Mouse (Mus musculus) cerebellum, adult 2 months (tissue): ENCODE results near the gene Keap1. TPM values are rescaled to one million over a fixed set of nuclear protein-coding genes. Genes with fewer than 3 reads are reported as not detected.
"Not testable (repeated sequence)": the region's sequence is repeated elsewhere in the genome, so short reads cannot be mapped to it uniquely, and the experiment has no call there.

Experiments used
- DNase-seq, 2 experiments: peaks; one replicate each; pipeline ENCODE4 v3.0.0; 2021
- H3K27ac ChIP-seq: fragments of 200-500 bp; 2 replicates; pipeline ENCODE4 v1.5.1; 2012; ENCODE audit warnings: low read length, control low read depth, inconsistent platforms; ENCODE audit not compliant: insufficient read depth
- H3K27me3 ChIP-seq: fragments of 200-500 bp; 2 replicates; pipeline ENCODE4 v1.6.1; 2012; ENCODE audit warnings: inconsistent platforms, mild to moderate bottlenecking, low read length, moderate library complexity; ENCODE audit not compliant: control insufficient read depth, insufficient read depth
- H3K4me1 ChIP-seq: fragments of 200-500 bp; 2 replicates; pipeline ENCODE4 v1.6.1; 2011; ENCODE audit warnings: low read length; ENCODE audit not compliant: control insufficient read depth, insufficient read depth
- H3K4me3 ChIP-seq: fragments of 200-500 bp; replicated peaks from 2 replicates; pipeline ENCODE3; 2011; ENCODE audit warnings: mild to moderate bottlenecking, low read depth, low read length, control low read depth; ENCODE audit not compliant: insufficient read depth
- CTCF ChIP-seq: fragments of 200-500 bp; IDR thresholded peaks from 2 replicates; pipeline ENCODE4 v1.5.1; 2011; ENCODE audit warnings: low read depth, mild to moderate bottlenecking, control low read depth, low read length, moderate library complexity, borderline replicate concordance; ENCODE audit not compliant: insufficient read depth
- POLR2A ChIP-seq: fragments of 200-500 bp; IDR thresholded peaks from 2 replicates; pipeline ENCODE4 v1.6.1; 2011; ENCODE audit warnings: low read length, control low read depth, borderline replicate concordance; ENCODE audit not compliant: insufficient read depth
- WGBS: fragments of 180-500 bp; shearing (Covaris S2); methylation state at CpG from one replicate; pipeline ENCODE4 v1.1.7; 2018; 5-methylcytosine and 5-hydroxymethylcytosine counted together
- polyA plus RNA-seq: library from polyadenylated mRNA; depleted of rRNA; stranded (reverse); fragments of >200 nt; gene quantifications from 2 replicates; pipeline ENCODE4 v1.2.3, GENCODE M21; 2012

The Keap1 gene
- polyA plus RNA-seq, 1 experiment: 60.5 TPM

GRCm38 (mm10) chr9:21268305-21268704, 29.1 kb upstream of the Keap1 start:
- TF ChIP-seq CTCF (no peak), POLR2A (no peak)
- 90% methylated on average over 16 of the region's 16 CpGs for WGBS
- peaks cover 8% of the 10 kb centered on the region for H3K4me1 ChIP-seq
- H3K4me3 ChIP-seq: no peak overlapping the region
- H3K27ac ChIP-seq: no peak overlapping the region
- no peak for DNase-seq
- no peaks in the 10 kb centered on the region for H3K27me3 ChIP-seq

GRCm38 (mm10) chr9:21266889-21267288, 27.7 kb upstream of the Keap1 start:
- H3K4me3 ChIP-seq: peak overlapping the region; percentile 37
- H3K27me3 ChIP-seq: no peaks in the 10 kb centered on the region
- no peak overlapping the region for H3K27ac ChIP-seq
- WGBS: 68% methylated on average over 5 of the region's 5 CpGs
- no peak for DNase-seq
- TF ChIP-seq CTCF (no peak), POLR2A (no peak)
- peaks cover 8% of the 10 kb centered on the region for H3K4me1 ChIP-seq

- no peak for DNase-seq
- TF ChIP-seq CTCF (no peak), POLR2A (no peak)
- Histone ChIP-seq H3K4me1 (peaks cover 8% of the 10 kb centered on the region), H3K4me3 (peak overlapping the region; percentile 97), H3K27me3 (no peaks in the 10 kb centered on the region), H3K27ac (peak overlapping the region; percentile 57)
- whole genome bisulfite sequencing: 4% methylated on average over 11 of the region's 11 CpGs
Measured at GRCm38 (mm10) chr9:21265611-21266010, 26.4 kb upstream of the Keap1 start.

GRCm38 (mm10) chr9:21265000-21265561, 25.9 kb upstream of the Keap1 start, which contains the start of gene Atg4d:
Atg4d (plus strand) TSS chr9:21265293.
- TF ChIP-seq POLR2A (peak; percentile 90), CTCF (no peak)
- peaks cover 8% of the 10 kb centered on the region for H3K4me1 ChIP-seq
- under 1% methylated on average over 49 of the region's 49 CpGs for WGBS
- peak; percentile 99 to 100 for DNase-seq
- H3K27me3 ChIP-seq: no peaks in the 10 kb centered on the region
- H3K27ac ChIP-seq: peak within 1 kb of the TSS; percentile 73
- H3K4me3 ChIP-seq: peak within 1 kb of the TSS; percentile 97

- no peak for DNase-seq
- H3K4me1 ChIP-seq: peaks cover 8% of the 10 kb centered on the region
- H3K27ac ChIP-seq: peak overlapping the region; percentile 73
- H3K27me3 ChIP-seq: no peaks in the 10 kb centered on the region
- peak overlapping the region; percentile 89 for H3K4me3 ChIP-seq
- 19% methylated on average over 17 of the region's 17 CpGs for WGBS
- TF ChIP-seq POLR2A (no peak), CTCF (no peak)
Measured at GRCm38 (mm10) chr9:21264272-21264999, 25.3 kb upstream of the Keap1 start.

- no peak for DNase-seq
- H3K27me3 ChIP-seq: no peaks in the 10 kb centered on the region
- TF ChIP-seq CTCF (no peak), POLR2A (no peak)
- peaks cover 7% of the 10 kb centered on the region for H3K4me1 ChIP-seq
- 67% methylated on average over 2 of the region's 2 CpGs for WGBS
- H3K27ac ChIP-seq: no peak overlapping the region
- no peak overlapping the region for H3K4me3 ChIP-seq
Measured at GRCm38 (mm10) chr9:21261831-21262230, 22.7 kb upstream of the Keap1 start.

- TF ChIP-seq CTCF (no peak), POLR2A (no peak)
Measured at GRCm38 (mm10) chr9:21260491-21261040, 21.4 kb upstream of the Keap1 start.

GRCm38 (mm10) chr9:21256349-21256748, 17.2 kb upstream of the Keap1 start:
- H3K27me3 ChIP-seq, H3K4me1 ChIP-seq, DNase-seq, H3K27ac ChIP-seq, H3K4me3 ChIP-seq: not testable (repeated sequence)
- WGBS: 84% methylated on average over 4 of the region's 4 CpGs

More at GRCm38 (mm10) chr9:21260491-21261040, 21.4 kb upstream of the Keap1 start:
- 79% methylated on average over 6 of the region's 6 CpGs for WGBS
- Histone ChIP-seq H3K27me3 (no peaks in the 10 kb centered on the region), H3K27ac (no peak overlapping the region), H3K4me3 (no peak overlapping the region), H3K4me1 (no peaks in the 10 kb centered on the region)
- no peak for DNase-seq

GRCm38 (mm10) chr9:21254690-21255089, 15.5 kb upstream of the Keap1 start:
- TF ChIP-seq POLR2A (no peak), CTCF (no peak)
- DNase-seq: no peak
- H3K27me3 ChIP-seq: no peaks in the 10 kb centered on the region; the same call in 1 of the 2 replicates
- no peak overlapping the region for H3K27ac ChIP-seq
- no peaks in the 10 kb centered on the region for H3K4me1 ChIP-seq
- H3K4me3 ChIP-seq: no peak overlapping the region
